Mouse (Mus musculus): ENCODE measurements around the gene Eea1.

- TF ChIP-seq CTCF (IDR thresholded peaks at IDR 0.05; ENCODE audit: low read depth, low read length) (no peak), POLR2AphosphoS5 (IDR thresholded peaks at IDR 0.05; ENCODE audit: insufficient replicate concordance, low read depth, low read length) (no peak), GATA1 (IDR thresholded peaks at IDR 0.05; ENCODE audit: borderline replicate concordance, low read length) (no peak), GATA2 (IDR thresholded peaks at IDR 0.05; ENCODE audit: borderline replicate concordance, low read depth, low read length) (no peak), TAL1 (conservative IDR thresholded peaks at IDR 0.05; ENCODE audit: low read depth, low read length) (no peak)
Observed at GRCm38 (mm10) chr10:95909246-95909909, 31.1 kb upstream of the Eea1 start.
